Mouse (Mus musculus) thymus, postnatal 0 days (tissue): ENCODE data around the gene Hspa1l. TPM values are rescaled to one million over a fixed set of nuclear protein-coding genes. Genes with fewer than 3 reads are reported as not detected.
A peak's percentile ranks its signal among the peaks of the same experiment; 100 is the strongest.
"Not testable (repeated sequence)": the region's sequence is repeated elsewhere in the genome, so short reads cannot be mapped to it uniquely, and the experiment has no call there.

Source experiments
- DNase-seq: peaks from one replicate; pipeline ENCODE4 v3.0.0-alpha.2; 2015; ENCODE audit warnings: low spot score
- polyA plus RNA-seq: library from polyadenylated mRNA; unstranded; fragments of >200 nt; fragmentation: Nextera tagmentation; extraction: Ambion mirVana; gene quantifications from 2 replicates; pipeline ENCODE4 v1.2.1, GENCODE M21; 2015

Hspa1l gene
- 0.09 and 0.27 TPM in 2 replicates for polyA plus RNA-seq

GRCm38 (mm10) chr17:34972069-34972749, at the start of gene Hspa1l, which contains the start of gene Hspa1a:
Gene Hspa1l, plus strand, starts transcription at chr17:34972703.
Gene Hspa1a, minus strand, starts transcription at chr17:34972156.
- DNase-seq: peak; percentile 60

GRCm38 (mm10) chr17:34922939-34923338, 49.6 kb upstream of the Hspa1l start:
- DNase-seq: peak; percentile 38

- no peak for DNase-seq
Observed at GRCm38 (mm10) chr17:34924258-34924657, 48.2 kb upstream of the Hspa1l start.

- DNase-seq: no peak
Observed at GRCm38 (mm10) chr17:34927306-34928019, 45.0 kb upstream of the Hspa1l start.

- no peak for DNase-seq
Observed at GRCm38 (mm10) chr17:34928841-34929240, 43.7 kb upstream of the Hspa1l start.

GRCm38 (mm10) chr17:34931061-34931734, 41.3 kb upstream of the Hspa1l start, which contains the start of gene Neu1:
Gene Neu1, plus strand, starts transcription at chr17:34931253.
- peak; percentile 95 for DNase-seq

- DNase-seq: peak; percentile 44
Observed at GRCm38 (mm10) chr17:34931735-34932098, 40.8 kb upstream of the Hspa1l start.

- no peak for DNase-seq
Observed at GRCm38 (mm10) chr17:34932287-34932686, 40.2 kb upstream of the Hspa1l start.

GRCm38 (mm10) chr17:34934031-34934430, 38.5 kb upstream of the Hspa1l start:
- no peak for DNase-seq

- no peak for DNase-seq
Observed at GRCm38 (mm10) chr17:34934830-34935229, 37.7 kb upstream of the Hspa1l start.

- no peak for DNase-seq
Observed at GRCm38 (mm10) chr17:34937960-34938505, 34.5 kb upstream of the Hspa1l start.

- no peak for DNase-seq
Observed at GRCm38 (mm10) chr17:34941344-34942041, 31.0 kb upstream of the Hspa1l start.

GRCm38 (mm10) chr17:34943128-34943815, 29.2 kb upstream of the Hspa1l start:
- no peak for DNase-seq

- DNase-seq: no peak
Observed at GRCm38 (mm10) chr17:34944362-34944761, 28.1 kb upstream of the Hspa1l start.

- DNase-seq: no peak
Observed at GRCm38 (mm10) chr17:34946486-34947140, 25.9 kb upstream of the Hspa1l start.

GRCm38 (mm10) chr17:34947606-34948005, 24.9 kb upstream of the Hspa1l start:
- peak; percentile 42 for DNase-seq

GRCm38 (mm10) chr17:34948721-34949552, 23.6 kb upstream of the Hspa1l start:
- DNase-seq: not testable (repeated sequence)

GRCm38 (mm10) chr17:34949553-34949969, 22.9 kb upstream of the Hspa1l start:
- DNase-seq: no peak
